Mouse (Mus musculus): ENCODE measurements at regions not wholly inside any gene's neighbourhood (a gene's known extent, or its start where the extent isn't known, plus 50 kb on each side); places are given as distances from the start of the nearest gene placed in this dataset.

- DNase-seq (ENCODE audit: low read depth, low spot score), result peak; percentile 54
These were observed 157.5 kb upstream of the Rpl34 start for GRCm38 (mm10) chr3:130887540-130888312.

- no peak for DNase-seq (ENCODE audit: low read depth, low spot score)
These were observed 155.8 kb upstream of the Rpl34 start for GRCm38 (mm10) chr3:130885974-130886373.

- DNase-seq (ENCODE audit: low read depth, low spot score), result no peak
These were observed 154.2 kb upstream of the Rpl34 start for GRCm38 (mm10) chr3:130884393-130884792.

GRCm38 (mm10) chr3:130883928-130884327 lies 153.7 kb upstream of the Rpl34 start:
- DNase-seq (ENCODE audit: low read depth, low spot score), result no peak

- no peak for DNase-seq (ENCODE audit: low read depth, low spot score)
These were observed 153.1 kb upstream of the Rpl34 start for GRCm38 (mm10) chr3:130883319-130883718.

GRCm38 (mm10) chr3:130880482-130880881 lies 150.3 kb upstream of the Rpl34 start:
- DNase-seq (ENCODE audit: low read depth, low spot score), result no peak

- no peak for DNase-seq (ENCODE audit: low read depth, low spot score)
These were observed 149.3 kb upstream of the Rpl34 start for GRCm38 (mm10) chr3:130879463-130879862.

- DNase-seq (ENCODE audit: low read depth, low spot score), result no peak
These were observed 148.6 kb upstream of the Rpl34 start for GRCm38 (mm10) chr3:130878834-130879233.

GRCm38 (mm10) chr3:130877981-130878380 lies 147.8 kb upstream of the Rpl34 start:
- DNase-seq (ENCODE audit: low read depth, low spot score), result no peak

GRCm38 (mm10) chr3:130873745-130874144 lies 143.5 kb upstream of the Rpl34 start:
- DNase-seq (ENCODE audit: low read depth, low spot score), result no peak

- DNase-seq (ENCODE audit: low read depth, low spot score), result no peak
These were observed 136.9 kb upstream of the Rpl34 start for GRCm38 (mm10) chr3:130866952-130867632.

GRCm38 (mm10) chr3:130864783-130865182 lies 134.6 kb upstream of the Rpl34 start:
- no peak for DNase-seq (ENCODE audit: low read depth, low spot score)

- no peak for DNase-seq (ENCODE audit: low read depth, low spot score)
These were observed 133.2 kb upstream of the Rpl34 start for GRCm38 (mm10) chr3:130863376-130863775.

GRCm38 (mm10) chr3:130860315-130860714 lies 130.1 kb upstream of the Rpl34 start:
- no peak for DNase-seq (ENCODE audit: low read depth, low spot score)

GRCm38 (mm10) chr3:130853866-130854265 lies 123.7 kb upstream of the Rpl34 start:
- DNase-seq (ENCODE audit: low read depth, low spot score), result no peak

- no peak for DNase-seq (ENCODE audit: low read depth, low spot score)
These were observed 120.6 kb upstream of the Rpl34 start for GRCm38 (mm10) chr3:130850766-130851308.

GRCm38 (mm10) chr3:130841755-130842154 lies 111.6 kb upstream of the Rpl34 start:
- DNase-seq (ENCODE audit: low read depth, low spot score), result no peak

GRCm38 (mm10) chr3:130839924-130840440 lies 109.8 kb upstream of the Rpl34 start:
- DNase-seq (ENCODE audit: low read depth, low spot score), result no peak

- DNase-seq (ENCODE audit: low read depth, low spot score), result no peak
These were observed 108.6 kb upstream of the Rpl34 start for GRCm38 (mm10) chr3:130838626-130839422.

- DNase-seq (ENCODE audit: low read depth, low spot score), result no peak
These were observed 103.5 kb upstream of the Rpl34 start for GRCm38 (mm10) chr3:130833722-130834121.

GRCm38 (mm10) chr3:130833082-130833481 lies 102.9 kb upstream of the Rpl34 start:
- DNase-seq (ENCODE audit: low read depth, low spot score), result no peak

GRCm38 (mm10) chr3:130831788-130832187 lies 101.6 kb upstream of the Rpl34 start:
- DNase-seq (ENCODE audit: low read depth, low spot score), result no peak
